Mouse (Mus musculus) heart, adult 9 months (tissue): ENCODE data around the gene Muc5ac.
A peak's percentile ranks its signal among the peaks of the same experiment; 100 is the strongest.
"Not testable (repeated sequence)": the region's sequence is repeated elsewhere in the genome, so short reads cannot be mapped to it uniquely, and the experiment has no call there.

ENCODE experiments used
- DNase-seq, 2 experiments: peaks; one replicate each; pipeline ENCODE4 v3.0.0; 2022; ENCODE audit warnings: low spot score in 2 of 2

The Muc5ac gene

DNA sequence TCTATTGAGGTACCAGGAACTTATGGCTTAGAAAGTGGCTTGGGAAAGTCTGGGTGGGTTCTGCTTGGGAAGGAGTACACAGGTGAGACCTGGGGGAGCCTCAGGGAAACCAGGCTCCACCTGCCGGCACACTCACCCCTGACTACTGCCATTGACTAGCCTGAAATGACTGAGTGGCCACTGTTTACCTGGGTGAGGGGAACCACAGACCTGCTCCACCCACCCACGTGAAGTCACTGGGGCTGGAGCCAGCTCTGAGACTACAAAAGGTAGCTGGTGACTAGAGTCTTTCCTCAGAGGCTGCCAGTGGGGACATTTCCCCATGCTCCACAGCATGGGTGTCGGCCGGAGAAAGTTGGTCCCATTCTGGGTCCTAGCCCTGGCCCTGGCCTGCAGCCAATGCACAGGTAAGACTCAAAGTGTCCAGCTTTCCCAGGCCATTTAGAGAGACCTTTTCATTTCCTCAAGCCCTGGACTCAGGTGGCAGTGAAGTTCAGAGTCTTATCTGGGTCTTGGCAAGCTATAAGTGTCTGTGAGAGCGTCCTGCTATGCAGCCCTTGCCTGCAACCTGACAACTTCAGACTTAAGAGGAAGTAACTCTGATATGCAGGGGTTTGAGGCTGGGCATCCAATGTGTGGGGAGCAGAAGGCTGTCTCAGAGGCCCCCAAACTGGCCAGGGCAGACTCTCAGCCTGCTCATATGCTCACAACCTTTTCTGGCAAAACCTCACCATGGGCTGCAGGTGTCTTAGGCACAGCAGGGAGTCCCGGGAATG, at the start of gene Muc5ac:
TSS of gene Muc5ac (plus strand) at position 296 of the 776 bp plus-strand sequence.
- DNase-seq = no peak

DNA sequence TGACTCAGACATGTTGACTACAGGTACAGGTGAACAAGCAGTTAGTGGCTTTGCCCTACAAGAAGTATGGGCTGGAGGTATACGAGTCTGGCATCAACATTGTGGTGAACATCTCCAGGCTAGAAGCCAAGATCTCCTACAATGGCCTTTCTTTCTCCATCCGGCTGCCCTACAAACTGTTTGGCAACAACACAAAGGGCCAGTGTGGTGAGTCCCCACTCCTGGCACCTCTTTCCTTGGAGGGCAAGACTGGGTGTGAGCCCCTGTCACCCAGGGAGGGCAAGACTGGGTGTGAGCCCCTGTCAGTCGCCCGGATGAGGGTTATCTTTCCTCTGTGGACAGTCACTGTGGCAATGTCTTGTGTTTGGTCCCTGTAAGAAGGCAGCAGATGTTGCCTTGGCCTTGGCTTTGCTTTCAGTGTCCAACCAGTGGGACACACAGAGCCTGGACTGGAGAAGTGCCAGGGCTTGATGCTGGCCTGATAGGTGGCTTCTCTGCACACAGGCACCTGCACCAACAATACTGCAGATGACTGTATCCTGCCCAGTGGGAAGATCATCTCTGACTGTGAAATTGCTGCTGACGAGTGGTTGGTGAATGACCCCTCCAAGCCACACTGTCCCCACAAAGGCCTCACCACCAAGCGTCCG, 41.2 kb upstream of the Muc5ac start:
- DNase-seq = no peak

DNA sequence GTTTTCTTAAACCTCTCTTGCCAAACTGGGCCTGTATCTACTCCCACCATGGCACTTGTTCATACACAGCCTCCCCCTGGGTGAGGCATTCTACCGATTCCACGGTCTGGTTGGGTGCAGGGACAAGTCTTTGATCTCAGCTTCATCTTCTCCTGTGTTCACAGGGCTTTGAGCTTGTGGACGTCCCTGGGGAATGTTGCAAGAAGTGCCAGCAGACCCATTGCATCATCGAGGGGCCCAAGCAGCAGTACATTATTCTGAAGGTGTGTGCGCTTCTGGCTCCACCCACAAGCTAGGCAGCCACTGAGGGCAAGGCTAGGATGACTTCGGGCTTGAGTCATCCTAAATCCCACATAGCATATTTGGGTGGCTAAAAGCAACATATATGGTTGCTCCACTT, 36.3 kb upstream of the Muc5ac start:
- DNase-seq = no peak

DNA sequence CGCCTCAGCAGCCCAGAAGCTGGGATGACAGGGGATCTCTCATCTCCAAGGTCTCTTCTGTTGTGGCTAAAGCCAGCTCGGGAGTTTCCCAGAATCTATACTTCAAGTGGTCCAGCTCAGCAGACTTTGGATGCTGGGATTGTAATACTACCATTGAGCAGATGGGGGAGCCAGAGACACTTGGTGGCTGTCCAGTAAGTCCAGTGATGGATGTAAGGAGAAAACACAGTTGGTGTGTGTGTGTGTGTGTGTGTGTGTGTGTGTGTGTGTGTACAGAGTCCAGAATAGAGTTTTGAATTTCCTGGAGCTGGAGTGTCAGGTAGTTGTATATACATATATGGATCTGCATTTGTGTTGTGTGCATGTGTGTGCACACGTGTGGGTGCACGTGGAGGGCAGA, 32.9 kb upstream of the Muc5ac start:
- peak in 1 of 2 experiments; percentile 38 for DNase-seq

DNA sequence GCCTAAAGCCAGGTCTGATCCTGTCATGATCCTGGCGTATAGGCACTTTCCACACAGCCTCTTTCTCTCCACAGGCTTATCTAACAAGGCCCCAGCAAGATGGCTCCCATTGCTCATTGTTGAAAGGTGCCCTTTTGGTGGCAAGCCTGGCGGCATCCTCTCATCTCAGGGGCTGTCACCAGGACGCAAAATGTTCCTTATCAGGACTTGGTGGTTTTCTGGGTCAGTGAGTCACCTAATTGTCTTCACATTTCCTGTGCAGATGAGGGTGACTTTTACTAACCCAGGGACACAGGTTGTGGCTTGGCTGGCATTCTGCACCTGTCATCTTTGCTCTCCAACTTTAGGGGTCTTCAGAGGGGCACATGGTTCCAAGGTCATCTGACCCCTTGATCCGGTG, 30.5 kb upstream of the Muc5ac start:
- no peak for DNase-seq

DNA sequence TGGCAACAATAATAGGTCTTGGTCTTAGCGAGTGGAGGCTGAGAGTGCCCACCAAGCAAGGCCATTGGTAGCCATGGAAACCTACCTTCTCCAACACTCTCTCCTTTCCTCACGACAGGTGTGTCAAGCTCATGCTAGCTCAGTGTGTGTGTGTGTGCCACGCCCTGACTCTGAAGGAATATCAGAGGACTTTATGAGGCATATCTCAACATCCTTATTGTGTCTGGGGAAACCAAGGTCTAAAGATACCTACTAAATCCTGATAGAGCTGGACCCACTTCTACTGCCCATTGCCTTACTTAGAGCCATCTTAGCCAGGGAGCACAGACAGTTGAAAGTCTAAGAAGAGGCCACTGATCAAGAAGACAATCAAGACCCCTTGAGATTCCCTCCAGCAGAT, 18.3 kb upstream of the Muc5ac start:
- DNase-seq = no peak

DNA sequence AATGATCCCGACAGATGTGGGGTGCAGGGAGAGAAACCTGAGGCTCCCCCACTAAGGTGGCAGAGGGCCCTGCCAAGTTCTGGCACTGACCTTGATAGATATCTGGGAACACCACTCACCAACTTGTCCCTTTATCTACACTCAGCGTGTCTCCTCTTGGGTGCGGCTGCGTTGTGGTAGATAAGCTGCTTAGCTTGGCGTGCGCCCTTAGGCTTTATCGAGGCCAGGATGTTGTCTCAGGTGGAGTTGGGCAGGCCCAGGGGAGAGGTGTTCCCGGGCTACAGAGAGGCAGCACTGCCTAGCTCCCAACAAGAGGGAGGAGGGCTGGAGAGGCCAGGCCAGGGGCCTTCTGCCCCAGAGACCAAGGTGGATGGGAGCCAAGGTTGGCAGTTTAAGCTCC, 17.8 kb upstream of the Muc5ac start:
- DNase-seq = no peak

DNA sequence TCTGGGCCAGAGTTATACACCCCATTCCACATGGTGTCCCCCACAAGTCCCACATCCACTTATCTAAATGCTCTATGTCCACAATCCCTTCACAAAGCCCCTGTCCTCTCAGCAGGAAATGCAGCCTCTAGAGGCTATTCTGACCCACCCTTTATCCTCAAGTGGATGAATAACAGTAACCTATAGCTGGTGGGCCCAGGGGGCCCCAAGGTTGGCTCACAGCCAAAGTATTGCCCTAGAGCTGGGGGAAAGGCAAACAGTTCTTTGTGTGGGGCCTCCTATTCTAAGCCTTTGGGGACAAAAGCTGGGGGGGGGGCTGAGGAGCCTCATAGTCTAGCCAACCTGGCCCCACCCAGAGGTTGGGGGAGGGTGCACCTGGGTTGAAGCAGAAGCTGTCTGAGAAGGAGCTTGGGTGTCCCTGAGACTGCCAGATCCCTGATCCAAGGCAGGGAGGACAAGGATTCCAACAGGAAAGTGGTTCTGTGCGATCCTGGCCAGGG, 16.7 kb upstream of the Muc5ac start:
- DNase-seq = no peak

DNA sequence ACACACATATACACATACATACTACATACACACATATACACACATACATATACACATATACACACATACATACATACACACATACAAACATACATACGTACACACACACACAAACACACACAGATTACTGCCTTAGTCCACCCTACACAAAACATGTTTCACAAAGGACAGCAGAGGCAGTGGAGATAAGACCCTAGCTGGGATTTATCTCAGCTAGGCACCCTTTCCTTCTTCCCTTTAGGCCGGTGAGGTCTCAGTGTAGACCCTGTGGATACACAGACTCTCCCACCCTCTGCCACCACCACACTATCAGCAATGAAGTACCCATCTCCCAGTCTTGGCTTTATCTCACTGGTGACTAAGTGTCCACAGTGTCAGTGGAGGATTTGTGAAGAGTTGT, 13.9 kb upstream of the Muc5ac start:
- DNase-seq = no peak

DNA sequence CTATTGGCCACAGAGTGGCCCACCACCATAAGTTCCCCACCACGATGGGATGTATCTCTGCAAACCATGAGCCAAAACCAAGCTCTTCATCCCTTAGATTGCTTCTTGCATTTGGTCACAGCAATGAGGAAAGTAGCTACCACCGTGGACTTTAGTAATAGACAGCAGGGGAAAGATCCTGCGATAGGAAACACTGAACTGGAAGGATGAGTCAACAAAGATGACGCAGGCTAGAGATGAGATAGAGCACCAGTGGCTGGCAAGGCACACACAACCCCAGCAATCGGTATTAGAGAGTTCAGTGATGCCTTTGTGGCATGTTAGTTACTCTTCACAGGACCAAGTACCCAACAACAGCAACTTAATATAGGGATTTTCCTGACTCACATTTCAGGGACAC, 12.6 kb upstream of the Muc5ac start:
- no peak for DNase-seq

DNA sequence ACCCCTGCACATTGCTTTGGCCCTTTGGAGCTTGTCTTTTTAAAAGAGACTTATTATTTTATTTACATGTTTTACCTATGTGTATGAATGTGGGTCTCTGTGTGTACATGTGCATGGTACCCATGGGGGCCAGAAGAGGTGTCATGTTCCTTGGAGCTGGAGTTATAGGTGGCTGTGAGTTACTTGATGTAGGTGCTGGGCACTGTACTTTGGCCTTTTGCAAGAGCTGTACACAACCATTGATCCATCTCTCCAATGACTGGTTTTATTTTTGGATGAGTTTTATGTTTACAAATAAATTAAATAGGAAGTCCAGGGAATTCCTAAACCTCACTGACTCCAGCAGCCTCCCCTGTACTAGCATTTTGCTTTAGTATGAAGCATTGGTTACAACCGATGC, 5.5 kb downstream of the Muc5ac start:
- DNase-seq = no peak

DNA sequence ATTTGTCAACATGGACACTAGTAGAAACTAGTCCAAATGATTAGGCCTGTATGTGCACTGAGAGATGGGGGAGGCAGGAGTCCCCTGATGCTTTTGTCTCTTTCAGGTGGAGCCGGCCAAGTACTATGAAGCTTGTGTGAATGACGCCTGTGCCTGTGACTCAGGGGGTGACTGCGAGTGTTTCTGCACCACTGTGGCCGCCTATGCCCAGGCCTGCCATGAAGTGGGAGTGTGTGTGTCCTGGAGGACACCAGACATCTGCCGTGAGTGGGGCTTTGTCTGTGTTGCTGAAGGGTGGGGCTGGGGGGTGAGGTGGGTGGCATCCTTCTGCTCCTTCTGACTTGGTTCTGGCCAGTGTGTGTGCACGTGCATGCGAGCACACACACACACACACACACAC, 14.4 kb downstream of the Muc5ac start:
- DNase-seq = no peak

DNA sequence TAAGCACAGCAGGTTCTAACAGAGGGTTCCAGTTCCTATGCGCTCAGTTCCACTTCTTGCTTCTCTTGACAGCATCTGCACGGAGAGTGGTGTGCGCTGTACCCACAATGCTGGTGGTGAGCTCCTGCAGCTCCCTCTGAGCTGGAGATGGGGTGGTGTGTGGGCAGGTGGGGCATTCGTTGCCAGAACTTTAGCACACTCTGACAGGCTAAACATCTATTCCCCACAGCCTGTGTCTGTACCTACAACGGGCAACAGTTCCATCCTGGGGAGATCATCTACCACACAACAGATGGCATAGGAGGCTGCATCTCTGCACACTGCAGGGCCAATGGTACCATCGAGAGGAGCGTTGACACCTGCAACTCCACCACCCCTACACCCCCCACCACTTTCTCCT, 16.6 kb downstream of the Muc5ac start:
- DNase-seq = no peak

DNA sequence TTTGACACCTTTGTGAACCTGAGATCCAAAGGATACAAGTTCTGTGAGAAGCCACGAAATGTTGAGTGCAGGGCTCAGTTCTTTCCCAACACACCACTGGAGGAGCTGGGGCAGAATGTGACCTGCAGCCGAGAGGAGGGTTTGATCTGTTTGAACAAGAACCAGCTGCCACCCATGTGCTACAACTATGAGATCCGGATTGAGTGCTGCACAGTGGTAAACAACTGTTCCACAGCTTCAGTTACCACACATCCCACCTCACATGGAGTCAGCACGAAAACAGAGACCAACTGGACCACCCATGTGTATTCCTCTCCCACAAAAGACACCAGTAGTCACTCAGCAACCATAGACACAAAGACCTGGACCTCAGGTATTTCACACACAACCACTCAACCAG, 19.1 kb downstream of the Muc5ac start:
- DNase-seq = not testable (repeated sequence)

DNA sequence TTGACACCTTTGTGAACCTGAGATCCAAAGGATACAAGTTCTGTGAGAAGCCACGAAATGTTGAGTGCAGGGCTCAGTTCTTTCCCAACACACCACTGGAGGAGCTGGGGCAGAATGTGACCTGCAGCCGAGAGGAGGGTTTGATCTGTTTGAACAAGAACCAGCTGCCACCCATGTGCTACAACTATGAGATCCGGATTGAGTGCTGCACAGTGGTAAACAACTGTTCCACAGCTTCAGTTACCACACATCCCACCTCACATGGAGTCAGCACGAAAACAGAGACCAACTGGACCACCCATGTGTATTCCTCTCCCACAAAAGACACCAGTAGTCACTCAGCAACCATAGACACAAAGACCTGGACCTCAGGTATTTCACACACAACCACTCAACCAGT, 21.2 kb downstream of the Muc5ac start:
- DNase-seq = not testable (repeated sequence)

DNA sequence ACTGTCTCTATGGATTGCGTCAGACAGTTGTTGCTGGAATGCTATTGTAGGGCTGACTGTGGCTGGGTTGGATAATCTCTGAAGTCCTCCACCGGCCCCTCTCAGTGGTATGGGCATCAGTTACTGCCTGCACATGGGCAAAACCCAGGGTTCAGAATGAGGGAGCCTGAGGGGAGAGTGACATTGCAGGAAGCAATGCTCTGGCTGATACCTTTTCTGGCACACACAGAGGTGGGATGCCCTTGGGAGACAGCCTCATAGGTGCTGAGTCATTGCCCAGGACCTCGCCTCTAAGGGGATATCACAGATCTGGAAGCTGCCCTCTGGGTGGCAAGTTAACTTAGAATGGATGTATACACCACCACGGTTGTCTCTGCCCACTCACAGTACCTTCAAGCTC, 24.5 kb downstream of the Muc5ac start:
- no peak for DNase-seq

DNA sequence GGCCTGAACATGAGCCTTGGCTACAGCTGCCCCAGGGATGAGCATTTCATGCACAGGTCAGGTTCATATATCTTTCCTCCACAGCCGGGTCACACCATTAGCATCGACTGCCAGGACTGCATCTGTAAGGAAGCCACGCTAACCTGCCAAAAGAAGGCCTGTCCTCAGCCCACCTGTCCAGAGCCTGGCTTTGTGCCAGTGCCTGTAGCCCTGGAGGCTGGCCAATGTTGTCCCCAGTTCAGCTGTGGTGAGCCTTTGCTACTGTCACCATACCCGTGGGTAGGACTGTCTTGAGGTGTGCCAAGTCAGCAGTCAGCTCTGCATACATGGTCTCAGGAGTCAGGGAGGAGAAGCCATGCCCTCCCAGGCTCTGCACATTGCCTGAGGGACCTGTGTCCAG, 26.6 kb downstream of the Muc5ac start:
- DNase-seq = no peak

DNA sequence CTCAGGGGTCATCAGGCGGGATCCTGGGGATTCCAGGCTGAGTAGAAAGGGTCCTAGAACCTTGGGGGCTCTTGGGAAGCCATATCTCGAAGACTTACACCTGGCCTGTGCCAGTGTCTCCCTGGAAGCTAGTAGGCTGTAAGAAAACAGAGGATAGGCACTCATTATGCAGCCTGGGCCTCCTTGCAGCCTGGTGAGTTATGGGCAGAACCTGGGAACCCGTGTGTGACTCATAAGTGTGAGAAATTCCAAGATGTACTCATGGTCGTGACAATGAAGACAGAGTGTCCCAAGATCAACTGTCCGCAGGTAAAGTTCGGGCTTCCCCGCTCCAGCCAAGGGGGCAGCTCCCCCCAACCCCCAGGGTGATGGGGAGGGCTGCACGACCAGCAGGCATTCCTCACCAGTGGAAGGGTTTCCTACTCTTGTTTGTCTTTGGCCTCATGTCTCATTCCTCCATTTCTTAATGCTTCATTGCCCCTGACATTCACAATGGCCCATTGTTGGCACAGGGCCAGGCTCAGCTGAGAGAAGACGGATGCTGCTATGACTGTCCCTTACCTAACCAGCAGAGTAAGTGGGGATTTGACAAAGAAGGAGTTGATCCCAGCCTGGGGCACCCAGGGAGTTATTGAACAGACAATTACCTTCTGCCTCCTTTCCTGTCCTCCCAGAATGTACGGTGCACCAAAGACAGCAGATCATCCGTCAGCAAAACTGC, 28.7 kb downstream of the Muc5ac start:
- no peak for DNase-seq

DNA sequence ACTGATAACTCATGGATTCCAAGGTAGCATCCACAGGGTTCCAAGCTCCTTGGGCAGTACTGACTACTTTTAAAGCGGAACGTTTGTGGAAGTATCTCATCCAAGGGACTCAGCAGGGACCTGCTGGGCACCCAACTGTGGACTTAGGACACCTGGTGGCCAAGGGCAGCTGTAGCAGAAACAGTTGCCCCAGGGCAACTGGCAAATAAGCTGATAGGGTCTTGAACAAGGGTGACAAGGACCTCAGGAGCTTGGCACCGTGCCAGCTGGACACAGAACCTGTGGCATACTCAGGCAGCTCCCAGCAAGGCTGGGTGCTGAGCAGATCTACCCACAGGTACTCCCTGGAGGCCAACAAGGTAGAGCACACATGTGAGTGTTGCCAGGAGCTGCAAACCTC, 29.5 kb downstream of the Muc5ac start:
- no peak for DNase-seq

DNA sequence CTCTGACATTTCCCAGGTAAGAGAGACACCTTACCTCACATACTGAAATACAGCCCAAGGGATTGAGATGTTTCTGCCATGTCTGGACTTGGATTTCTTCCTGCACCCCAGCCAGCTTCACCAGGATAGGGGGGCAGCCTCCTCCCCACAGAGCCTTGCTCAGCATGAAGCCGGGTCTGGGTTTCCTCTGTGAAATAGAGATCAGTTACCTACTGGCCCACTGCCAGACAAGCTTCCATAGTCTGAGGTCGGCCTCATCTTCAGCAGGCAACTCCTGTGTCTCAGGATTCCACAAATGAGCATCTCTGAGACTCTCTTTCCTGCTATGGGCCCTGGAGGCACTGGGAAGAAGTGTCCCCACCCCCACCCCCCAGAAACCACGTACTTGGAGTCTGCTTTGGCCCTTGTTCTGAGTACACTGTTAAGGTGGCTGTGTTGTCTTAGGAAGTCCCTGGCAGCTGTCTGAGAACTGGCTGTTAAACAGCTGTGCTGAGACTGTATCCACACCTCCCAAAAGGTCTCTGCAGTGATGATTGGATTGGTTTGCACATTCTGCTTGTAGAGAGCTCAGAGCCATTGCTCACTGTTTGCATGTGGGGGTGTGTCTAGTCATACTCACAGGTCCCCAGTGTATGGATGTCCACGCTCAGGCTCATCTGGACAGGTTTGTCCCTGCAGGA, 34.0 kb downstream of the Muc5ac start:
- no peak for DNase-seq

DNA sequence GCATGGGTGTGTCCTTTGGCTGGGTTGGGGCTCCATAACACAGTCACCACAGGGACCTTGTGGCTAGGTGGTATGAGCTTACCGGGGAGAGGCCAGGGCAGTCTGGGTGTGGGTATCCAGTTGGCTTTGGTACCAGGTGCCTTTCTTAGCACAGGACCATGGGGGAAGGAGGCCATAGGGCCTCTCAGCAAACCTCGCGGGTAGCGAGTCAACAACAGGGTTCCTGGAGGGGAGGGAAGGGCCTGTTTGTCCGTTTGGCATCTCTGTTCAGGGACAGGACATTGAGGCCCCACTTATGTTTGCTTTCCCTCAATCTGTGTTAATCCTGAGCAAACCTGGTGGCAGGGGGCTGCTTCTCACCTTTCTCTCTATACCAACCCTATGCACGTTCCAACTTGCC, 34.9 kb downstream of the Muc5ac start:
- DNase-seq = no peak

DNA sequence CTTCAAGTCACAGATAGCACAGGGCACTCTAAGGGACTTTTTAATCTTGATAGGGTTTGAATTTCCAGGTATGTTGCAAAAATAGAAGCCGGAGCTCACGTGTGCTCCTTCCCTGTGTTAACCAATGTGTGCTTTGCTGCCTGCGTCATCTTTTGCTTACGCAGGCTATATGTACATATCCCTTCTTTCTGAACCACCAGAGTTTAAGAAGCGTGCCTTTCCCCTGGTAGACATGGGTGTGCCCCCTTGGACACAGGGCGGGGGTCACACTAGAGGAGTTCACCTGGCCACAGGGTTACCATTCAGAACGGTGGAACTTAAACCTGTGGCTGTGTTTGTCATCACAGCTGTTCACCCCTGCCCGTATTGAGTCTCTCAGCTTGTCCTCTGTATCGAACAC, 35.6 kb downstream of the Muc5ac start:
- no peak for DNase-seq
